Mouse (Mus musculus) telencephalon, adult 2 months (tissue): Measurements from ENCODE around the gene Gls.

Source experiments
- DNase-seq: peaks from one replicate; pipeline ENCODE4 v3.0.0-alpha.2; 2011; ENCODE audit warnings: low read depth, low spot score

The Gls gene

GRCm38 (mm10) chr1:52129794-52130193 lies 103.2 kb downstream of the Gls start:
- no peak for DNase-seq

GRCm38 (mm10) chr1:52127350-52127749 lies 105.7 kb downstream of the Gls start:
- DNase-seq, result no peak

DNA sequence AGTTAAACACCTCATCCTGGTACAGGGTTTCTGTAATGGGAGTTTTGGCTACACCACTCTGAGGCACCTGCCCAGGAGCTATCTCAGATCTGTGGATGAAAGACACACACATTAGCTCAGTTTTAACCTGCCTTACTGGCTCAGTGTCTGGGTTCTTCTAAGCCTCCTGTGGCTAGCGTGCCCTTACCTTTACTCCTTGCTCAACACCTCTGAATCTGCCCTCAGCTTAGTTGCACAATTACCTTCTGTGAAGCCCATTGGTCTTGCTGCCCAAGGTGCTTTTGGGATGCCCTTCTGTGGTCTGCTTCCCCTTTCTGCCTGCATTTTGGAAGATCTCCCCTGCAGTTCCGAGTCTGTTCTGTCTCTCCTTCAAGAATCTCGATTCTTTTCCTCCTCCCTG lies 108.2 kb downstream of the Gls start:
- DNase-seq, result no peak

DNA sequence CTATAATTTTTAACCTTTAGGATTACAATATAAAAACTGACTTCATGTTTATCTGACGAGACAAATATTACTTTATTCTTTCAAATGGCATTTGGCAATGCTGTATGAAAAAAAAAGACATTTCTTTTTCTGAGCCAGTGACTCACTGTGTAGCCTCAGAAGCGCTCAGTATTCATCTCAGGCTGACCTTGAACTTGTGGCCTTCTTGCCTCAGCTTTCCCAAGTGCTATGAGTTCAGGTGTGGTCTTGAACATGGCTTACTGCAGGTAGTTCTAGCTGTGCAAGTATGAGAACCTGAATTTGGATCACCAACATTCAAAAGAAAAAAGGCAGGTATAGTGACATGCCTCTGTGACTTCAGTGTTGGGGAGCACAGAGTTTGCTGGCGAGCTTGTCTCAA lies 112.0 kb downstream of the Gls start:
- DNase-seq, result no peak

DNA sequence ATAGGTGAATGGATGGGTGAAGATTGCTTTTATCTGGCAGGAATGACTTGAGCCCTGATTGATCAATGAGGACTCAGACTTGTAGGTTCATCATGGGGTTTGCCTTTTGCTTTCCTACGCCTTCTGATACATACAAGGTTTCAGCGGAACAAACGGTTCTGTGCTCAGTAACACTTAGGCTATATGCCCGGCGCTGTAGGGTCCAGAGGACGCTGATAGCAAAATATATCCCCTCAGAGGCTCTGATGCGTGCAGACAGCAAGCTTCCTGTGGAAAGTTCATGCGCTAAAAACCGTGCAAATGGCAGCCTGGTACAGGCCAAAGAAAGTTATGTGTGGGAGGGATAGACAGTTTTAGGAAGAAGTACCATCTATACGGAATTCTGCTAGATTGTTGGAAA lies 112.8 kb downstream of the Gls start:
- DNase-seq, result no peak

DNA sequence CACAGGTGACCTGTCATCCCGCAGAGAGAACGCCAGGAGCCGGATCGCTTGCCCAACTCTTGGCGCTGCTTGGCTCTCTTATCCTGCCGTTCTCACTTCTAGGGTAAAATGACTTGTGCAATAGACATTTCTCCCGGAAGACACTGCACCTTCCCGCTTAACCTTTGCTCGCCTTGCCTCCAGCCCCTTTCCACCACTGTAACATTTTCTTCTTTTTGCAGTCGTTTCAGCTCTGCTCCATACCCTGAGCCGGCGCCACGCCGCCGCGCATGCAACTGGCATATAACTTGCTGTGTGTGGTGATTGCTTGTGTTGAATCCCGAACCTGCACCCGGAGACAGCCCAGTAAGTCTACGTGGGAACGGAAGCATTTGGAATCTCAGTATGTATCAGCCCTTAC lies 113.3 kb downstream of the Gls start:
- no peak for DNase-seq

DNA sequence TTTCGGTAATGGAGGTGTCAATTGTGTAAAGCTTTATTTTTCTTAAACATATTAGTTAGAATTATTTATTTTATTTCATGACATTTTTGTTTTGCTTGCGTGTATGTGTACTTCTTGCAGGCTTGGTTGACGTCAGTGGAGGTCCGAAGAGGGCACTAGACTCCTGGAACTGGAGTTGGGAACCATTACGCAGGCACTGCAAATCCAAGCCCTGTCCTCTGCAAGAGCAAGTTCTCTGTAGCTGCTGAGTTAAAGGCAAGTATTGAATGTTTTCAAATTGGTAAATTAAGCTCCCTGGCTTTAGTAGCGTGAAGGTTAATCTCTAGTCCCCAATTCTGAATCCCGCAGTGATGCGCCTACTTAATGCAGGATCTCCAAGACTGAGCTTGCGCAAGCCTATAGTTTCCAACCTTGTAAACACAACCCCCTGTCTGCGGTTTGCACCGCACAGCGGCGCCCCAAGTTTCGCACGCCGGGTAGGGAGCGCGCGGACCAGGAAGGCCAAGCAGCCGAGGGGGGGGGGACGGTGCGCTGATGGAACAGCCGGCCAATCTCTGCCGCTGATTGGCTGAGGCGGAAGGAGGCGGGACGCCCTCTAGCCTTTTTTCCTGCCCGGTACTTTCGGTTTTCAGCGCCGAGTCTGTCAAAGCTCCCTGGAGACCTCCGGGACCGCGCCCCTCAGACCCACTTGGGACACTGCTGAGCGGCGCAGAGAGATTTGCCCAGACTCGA lies 114.0 kb downstream of the Gls start, which contains the start of gene Stat1:
TSS of gene Stat1 (plus strand) at position 581 of the 732 bp plus-strand sequence.
- DNase-seq, result peak; percentile 83

DNA sequence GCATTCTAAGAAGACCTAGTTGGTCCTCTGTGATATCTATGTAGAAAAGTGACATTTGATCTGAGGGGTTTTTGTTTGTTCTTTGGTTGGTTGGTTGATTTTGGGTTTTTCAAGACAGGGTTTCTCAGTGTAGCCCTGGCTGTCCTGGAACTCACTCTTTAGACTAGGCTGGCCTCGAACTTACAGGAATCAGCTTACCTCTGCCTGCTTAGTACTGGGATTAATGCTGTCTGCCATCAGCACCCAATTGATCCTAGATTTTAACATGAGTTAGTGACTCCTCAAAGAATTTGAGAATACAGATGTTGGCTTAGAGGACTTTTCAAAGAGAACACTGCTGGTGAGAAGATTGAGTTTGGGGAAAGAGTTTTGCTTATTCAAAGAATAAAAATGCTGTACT lies 115.3 kb downstream of the Gls start:
- no peak for DNase-seq

- no peak for DNase-seq
Measured at GRCm38 (mm10) chr1:52116441-52116840, 116.6 kb downstream of the Gls start.

GRCm38 (mm10) chr1:52113666-52114069 lies 119.4 kb downstream of the Gls start:
- peak; percentile 95 for DNase-seq
